Mouse (Mus musculus): Measurements from ENCODE around the gene Agpat2.

Agpat2 gene

GRCm38 (mm10) chr2:26585713-26586112, 18.5 kb downstream of the Agpat2 start:
- in situ Hi-C loops (cut with MboI; ENCODE audit: low pct_unique_long_range_greater_than_20kb in 1 of 2, low sequenced_read_pairs in 2 of 2, unreplicated experiment in 1 of 2) = no loop called here

GRCm38 (mm10) chr2:26583640-26584039, 20.6 kb downstream of the Agpat2 start:
- in situ Hi-C loops (cut with MboI; ENCODE audit: low pct_unique_long_range_greater_than_20kb in 1 of 2, low sequenced_read_pairs in 2 of 2, unreplicated experiment in 1 of 2) = no loop called here

- in situ Hi-C loops (cut with MboI; ENCODE audit: low pct_unique_long_range_greater_than_20kb in 1 of 2, low sequenced_read_pairs in 2 of 2, unreplicated experiment in 1 of 2) = no loop called here
Measured at GRCm38 (mm10) chr2:26582741-26583140, 21.5 kb downstream of the Agpat2 start.

DNA sequence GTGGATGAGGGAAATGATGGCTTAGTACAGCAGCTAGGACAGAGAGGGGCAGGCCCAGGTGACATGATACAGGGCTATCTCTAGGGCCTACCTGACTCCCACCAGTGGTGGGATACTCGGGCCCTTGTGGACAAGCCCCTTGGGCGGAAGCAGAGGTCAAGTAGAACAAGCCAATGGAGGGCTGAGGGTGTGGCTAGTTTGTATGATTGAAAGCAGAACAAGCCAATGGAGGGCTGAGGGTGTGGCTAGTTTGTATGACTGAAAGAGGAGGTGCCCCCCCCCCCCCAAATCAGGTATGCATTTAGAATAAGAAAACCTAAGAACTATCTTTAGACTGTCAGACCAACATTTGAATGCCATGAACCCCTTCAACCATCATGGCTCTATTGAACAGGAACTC, 22.0 kb downstream of the Agpat2 start:
- in situ Hi-C loops (cut with MboI; ENCODE audit: low pct_unique_long_range_greater_than_20kb in 1 of 2, low sequenced_read_pairs in 2 of 2, unreplicated experiment in 1 of 2) = no loop called here

DNA sequence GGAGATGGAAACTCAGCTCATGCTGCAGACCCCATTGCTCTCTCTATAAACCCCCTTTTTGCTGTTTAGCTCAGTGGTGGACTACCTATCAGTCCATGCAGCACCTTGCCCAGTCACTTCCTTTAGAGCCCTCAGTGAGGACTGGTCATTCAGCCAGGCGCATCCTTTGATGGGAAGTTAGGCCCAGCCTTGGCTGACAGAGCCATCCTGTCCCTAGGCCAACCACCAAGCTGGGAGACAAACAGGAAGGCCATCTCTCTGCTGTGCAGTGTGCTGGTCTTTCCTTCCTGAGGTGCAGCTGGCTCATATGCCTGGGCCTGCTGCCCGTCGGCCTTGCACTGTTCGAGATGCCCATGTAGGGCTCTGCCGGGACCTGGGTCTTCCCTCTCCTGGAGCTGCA, 23.5 kb downstream of the Agpat2 start:
- in situ Hi-C loops (cut with MboI; ENCODE audit: low pct_unique_long_range_greater_than_20kb in 1 of 2, low sequenced_read_pairs in 2 of 2, unreplicated experiment in 1 of 2) = no loop called here

DNA sequence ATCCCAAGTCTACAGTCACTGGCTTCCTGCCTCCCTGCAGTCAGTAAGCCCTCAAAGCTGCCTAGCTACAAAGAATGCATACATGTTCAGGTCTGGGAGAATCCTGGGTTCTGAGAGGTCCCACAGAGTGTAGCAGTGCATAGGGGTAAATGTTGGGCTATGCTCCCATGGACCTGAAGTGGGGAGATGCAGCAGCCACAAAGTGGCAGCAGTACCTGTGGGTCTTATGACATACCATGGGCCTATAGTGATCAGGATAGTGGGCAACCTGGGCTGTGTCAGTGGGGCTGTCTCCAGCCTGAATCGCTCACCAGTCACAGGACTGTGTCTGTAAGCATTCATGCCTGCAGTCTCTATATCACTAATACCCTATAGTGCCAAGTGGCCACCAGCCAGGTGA, 24.5 kb downstream of the Agpat2 start, which contains the start of gene Egfl7:
Gene Egfl7, plus strand, starts transcription at position 301 of the 400 bp plus-strand sequence.
- in situ Hi-C loops (cut with MboI; ENCODE audit: low pct_unique_long_range_greater_than_20kb in 1 of 2, low sequenced_read_pairs in 2 of 2, unreplicated experiment in 1 of 2) = no loop called here

- in situ Hi-C loops (cut with MboI; ENCODE audit: low pct_unique_long_range_greater_than_20kb in 1 of 2, low sequenced_read_pairs in 2 of 2, unreplicated experiment in 1 of 2) = no loop called here
Measured at GRCm38 (mm10) chr2:26578369-26578768, 25.8 kb downstream of the Agpat2 start.

- in situ Hi-C loops (cut with MboI; ENCODE audit: low pct_unique_long_range_greater_than_20kb in 1 of 2, low sequenced_read_pairs in 2 of 2, unreplicated experiment in 1 of 2) = no loop called here
Measured at GRCm38 (mm10) chr2:26576462-26576861, 27.8 kb downstream of the Agpat2 start.

DNA sequence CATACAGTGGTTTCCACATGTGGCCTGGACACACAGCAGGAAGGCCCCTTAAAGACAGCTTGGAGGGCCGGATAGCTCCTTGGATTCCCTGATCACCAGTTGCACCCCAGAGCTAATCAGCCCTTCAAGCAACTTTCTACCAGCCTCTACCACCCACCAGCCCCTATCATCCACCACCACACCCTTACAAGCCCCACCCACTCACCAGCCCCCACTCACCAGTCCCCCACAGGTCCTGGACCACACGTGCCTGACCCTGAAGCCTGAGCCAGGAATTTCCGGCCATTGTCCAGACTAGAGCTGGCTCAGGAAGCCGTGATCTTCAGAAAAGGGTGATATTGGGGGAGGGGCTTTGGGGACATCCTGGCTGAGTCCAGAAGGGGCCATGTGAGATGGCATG, 28.4 kb downstream of the Agpat2 start:
- in situ Hi-C loops (cut with MboI; ENCODE audit: low pct_unique_long_range_greater_than_20kb in 1 of 2, low sequenced_read_pairs in 2 of 2, unreplicated experiment in 1 of 2) = no loop called here

DNA sequence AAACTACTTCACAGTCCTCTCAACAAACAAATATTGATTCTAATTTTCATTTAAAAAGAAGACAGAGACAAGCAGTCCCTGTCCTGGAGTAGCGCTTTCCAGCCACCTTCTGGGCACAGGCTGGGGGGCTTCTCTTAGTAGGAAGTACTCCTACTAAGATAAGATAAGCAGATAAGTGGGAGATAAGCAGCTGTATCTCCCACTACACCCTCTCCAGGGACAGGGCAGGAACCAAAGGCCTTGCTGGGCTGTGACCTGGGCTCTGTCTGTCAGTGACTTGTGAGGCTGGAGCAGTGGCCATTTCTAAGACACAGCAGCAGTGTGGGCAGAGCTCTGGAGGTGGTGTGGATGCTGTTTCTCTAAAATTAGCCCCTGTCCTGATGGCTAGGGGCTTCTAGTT, 28.8 kb downstream of the Agpat2 start:
- in situ Hi-C loops (cut with MboI; ENCODE audit: low pct_unique_long_range_greater_than_20kb in 1 of 2, low sequenced_read_pairs in 2 of 2, unreplicated experiment in 1 of 2) = no loop called here

DNA sequence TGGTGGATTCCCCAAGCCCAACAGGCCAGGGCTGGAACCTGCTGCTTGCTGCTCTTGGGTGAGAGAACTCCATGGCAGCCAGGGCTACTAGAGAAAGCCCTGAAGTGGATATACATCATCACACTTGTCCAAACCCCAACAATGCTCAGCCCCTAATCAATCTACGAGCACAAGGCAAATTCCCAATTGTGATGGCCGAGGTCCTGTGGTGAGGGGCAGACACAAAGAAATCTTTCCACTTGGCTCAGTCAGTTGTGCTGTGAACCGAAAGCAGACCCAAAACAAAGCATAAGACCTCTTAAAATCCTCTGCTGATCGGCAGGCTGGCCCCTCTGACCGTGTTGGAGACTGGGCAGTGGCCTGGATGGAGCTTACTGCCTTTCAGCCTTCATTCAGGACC, 29.4 kb downstream of the Agpat2 start:
- in situ Hi-C loops (cut with MboI; ENCODE audit: low pct_unique_long_range_greater_than_20kb in 1 of 2, low sequenced_read_pairs in 2 of 2, unreplicated experiment in 1 of 2) = loop anchor here (25.0 kb wide), 2 partner anchors 263 to 413 kb away; partner anchors contain the start of gene Gpsm1 (in 1 of the 2)

DNA sequence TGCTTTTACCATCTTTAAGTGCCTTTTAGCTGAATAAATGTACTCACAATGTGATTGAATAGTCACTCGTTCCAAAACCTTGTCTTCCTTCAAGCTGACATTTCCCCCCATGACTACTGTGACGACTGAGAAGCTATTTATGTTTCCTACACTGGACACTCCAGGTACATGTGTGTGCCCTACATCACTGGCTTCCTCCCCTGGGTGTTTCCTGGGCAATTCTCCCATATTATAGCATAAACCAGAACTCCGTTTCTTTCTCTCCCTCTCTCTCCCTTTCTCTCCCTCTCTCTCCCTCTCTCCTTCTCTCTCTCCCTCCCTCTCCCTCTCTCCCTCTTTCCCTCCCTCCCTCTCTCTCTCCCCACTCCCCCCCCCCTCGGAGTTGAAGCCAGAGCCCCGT, 30.4 kb downstream of the Agpat2 start:
- in situ Hi-C loops (cut with MboI; ENCODE audit: low pct_unique_long_range_greater_than_20kb in 1 of 2, low sequenced_read_pairs in 2 of 2, unreplicated experiment in 1 of 2) = loop anchor here (25.0 kb wide), 2 partner anchors 262 to 412 kb away; partner anchors contain the start of gene Gpsm1 (in 1 of the 2)

DNA sequence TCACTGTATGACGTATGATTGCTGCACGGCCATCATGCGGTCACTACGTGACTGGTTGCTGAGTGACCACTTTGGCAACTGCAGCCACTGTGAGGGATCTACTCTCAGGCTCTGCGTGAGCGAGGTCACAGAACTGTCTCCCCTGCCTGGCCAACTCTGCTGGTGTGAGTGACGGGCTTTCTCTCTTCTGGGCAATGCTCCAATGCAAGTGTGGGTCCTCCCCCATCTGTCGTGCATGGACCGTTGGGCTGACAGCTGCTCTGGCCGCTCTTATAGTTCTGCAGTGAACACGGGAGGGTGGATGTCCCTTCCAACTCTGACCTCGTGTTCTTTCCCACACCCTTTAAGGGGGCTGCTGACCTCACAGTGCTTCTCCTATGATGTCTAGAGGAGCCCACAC, 30.8 kb downstream of the Agpat2 start:
- in situ Hi-C loops (cut with MboI; ENCODE audit: low pct_unique_long_range_greater_than_20kb in 1 of 2, low sequenced_read_pairs in 2 of 2, unreplicated experiment in 1 of 2) = loop anchor here (25.0 kb wide), 2 partner anchors 261 to 411 kb away; partner anchors contain the start of gene Gpsm1 (in 1 of the 2)

DNA sequence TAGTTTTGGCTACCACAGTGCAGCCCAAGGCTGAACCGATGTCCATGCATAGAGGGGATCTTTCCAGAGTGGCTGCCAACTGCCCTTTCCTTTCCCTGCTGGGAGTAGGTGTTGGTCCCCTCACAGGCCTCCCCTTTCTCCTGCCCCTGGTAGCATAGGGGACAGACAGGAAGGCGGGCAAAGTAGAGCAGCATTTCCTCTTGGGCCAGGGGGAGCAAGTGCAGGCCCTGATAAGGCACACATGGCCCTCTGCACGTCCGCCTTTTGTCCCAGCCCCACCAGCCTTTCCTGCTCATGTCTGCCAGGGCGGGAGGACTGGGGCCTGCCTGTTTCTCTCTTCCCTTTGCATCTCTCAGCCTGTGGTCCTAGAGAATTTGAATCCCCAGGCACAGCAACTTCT, 32.4 kb downstream of the Agpat2 start:
- in situ Hi-C loops (cut with MboI; ENCODE audit: low pct_unique_long_range_greater_than_20kb in 1 of 2, low sequenced_read_pairs in 2 of 2, unreplicated experiment in 1 of 2) = loop anchor here (25.0 kb wide), 2 partner anchors 260 to 410 kb away; partner anchors contain the start of gene Gpsm1 (in 1 of the 2)

- in situ Hi-C loops (cut with MboI; ENCODE audit: low pct_unique_long_range_greater_than_20kb in 1 of 2, low sequenced_read_pairs in 2 of 2, unreplicated experiment in 1 of 2) = loop anchor here (25.0 kb wide), 2 partner anchors 259 to 409 kb away; partner anchors contain the start of gene Gpsm1 (in 1 of the 2)
Measured at GRCm38 (mm10) chr2:26571400-26571799, 32.8 kb downstream of the Agpat2 start.

DNA sequence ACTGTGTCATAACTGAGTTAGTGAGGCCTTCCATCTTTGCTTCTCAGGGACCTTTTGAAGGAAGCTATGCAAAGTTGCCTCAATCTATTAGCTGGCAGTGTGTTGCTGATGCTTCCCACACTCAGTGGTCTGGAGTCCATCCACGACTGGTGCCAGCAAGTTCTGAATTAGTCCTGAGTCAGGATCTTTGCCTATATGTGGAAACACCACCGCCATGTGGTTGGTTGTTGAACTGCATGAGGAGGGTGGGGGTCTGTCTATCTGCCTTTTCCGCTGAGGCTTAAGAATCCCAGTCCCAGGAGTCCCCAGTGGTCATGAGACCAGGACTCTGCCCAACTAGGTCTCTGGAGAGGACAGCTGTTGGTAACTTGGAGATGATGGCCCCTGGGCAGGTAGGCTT, 34.2 kb downstream of the Agpat2 start:
- in situ Hi-C loops (cut with MboI; ENCODE audit: low pct_unique_long_range_greater_than_20kb in 1 of 2, low sequenced_read_pairs in 2 of 2, unreplicated experiment in 1 of 2) = loop anchor here (25.0 kb wide), 2 partner anchors 258 to 408 kb away; partner anchors contain the start of gene Gpsm1 (in 1 of the 2)

DNA sequence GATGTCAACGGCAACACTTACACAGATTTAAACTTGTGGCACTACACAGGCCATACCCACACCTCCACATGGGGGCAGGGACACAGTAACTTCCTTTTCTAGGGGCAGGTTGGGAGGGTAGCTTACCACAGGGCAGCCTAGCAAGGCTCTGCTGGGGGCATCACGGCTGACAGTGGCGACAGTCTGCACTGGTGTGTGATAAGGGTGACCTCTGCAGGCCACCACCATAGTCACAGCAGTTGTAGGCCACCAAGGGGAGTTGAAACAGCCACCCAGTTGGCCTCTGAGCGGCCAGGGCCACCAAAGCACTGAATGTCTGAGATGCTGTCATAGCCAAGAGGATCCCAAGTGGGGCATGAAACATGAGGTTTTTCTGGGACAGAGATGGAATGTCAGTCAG, 38.0 kb downstream of the Agpat2 start:
- in situ Hi-C loops (cut with MboI; ENCODE audit: low pct_unique_long_range_greater_than_20kb in 1 of 2, low sequenced_read_pairs in 2 of 2, unreplicated experiment in 1 of 2) = loop anchor here (25.0 kb wide), 2 partner anchors 254 to 404 kb away; partner anchors contain the start of gene Gpsm1 (in 1 of the 2)

DNA sequence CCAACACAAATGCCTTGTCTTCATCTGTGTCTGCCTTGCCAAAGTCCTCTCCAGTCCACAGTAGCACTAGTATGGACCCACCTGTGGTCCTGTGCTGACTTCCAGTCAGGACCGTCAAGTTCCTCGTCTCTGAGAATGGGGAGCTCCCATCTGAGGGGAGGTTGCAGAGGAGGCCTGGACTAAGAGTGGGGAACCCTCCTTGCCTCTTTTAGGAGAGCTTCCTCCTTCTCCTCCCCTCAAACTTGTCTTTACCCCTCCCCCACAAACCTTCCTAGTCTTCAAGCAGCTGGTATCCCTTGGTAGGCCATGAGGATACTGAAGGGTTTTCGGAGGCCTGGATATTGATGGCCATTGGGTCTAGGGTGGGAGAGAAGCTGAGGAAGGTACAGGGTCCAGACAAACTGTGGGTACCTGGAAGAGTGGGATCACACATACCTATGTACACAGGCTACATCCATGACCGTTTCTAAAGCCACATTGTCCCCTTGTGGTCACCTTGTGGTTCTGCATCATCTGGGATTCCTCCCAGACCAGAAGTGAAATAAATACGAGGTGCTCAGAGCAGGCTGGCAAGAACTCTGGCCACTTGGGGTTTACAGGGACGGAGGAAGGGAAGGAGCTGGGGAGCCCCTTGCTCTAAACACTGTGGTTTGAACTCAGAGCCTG, 42.7 kb downstream of the Agpat2 start:
- in situ Hi-C loops (cut with MboI; ENCODE audit: low pct_unique_long_range_greater_than_20kb in 1 of 2, low sequenced_read_pairs in 2 of 2, unreplicated experiment in 1 of 2) = loop anchor here (5.0 to 25.0 kb wide), 5 partner anchors 109 to 399 kb away; partner anchors contain the start of genes Gpsm1 (in 2 of the 2) and Sec16a (in 1 of the 2)

DNA sequence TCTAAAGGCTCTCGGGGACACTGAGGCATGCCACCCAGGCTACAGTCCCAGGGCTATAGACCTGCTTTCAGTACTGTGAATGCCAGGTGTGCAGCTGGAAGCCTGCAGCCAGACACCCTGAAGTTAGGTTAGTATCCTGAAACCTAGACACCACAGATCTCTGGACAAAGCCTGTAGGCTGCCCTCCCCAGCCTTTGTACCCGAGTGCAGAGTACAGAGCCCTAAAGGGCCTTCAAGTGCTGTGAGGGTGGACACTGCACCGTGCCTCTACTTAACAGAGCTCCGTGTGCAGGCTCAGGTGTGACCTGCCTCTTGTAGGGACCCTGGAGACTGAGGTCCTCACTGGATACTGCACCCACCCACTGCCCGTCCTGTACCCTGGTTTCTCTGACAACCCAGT, 43.7 kb downstream of the Agpat2 start:
- in situ Hi-C loops (cut with MboI; ENCODE audit: low pct_unique_long_range_greater_than_20kb in 1 of 2, low sequenced_read_pairs in 2 of 2, unreplicated experiment in 1 of 2) = loop anchor here (5.0 to 25.0 kb wide), 5 partner anchors 108 to 398 kb away; partner anchors contain the start of genes Gpsm1 (in 2 of the 2) and Sec16a (in 1 of the 2)
